Mouse (Mus musculus): ENCODE measurements around the gene Clec9a.

Gene Clec9a

GRCm38 (mm10) chr6:129408562-129408961 lies at the start of gene Clec9a:
Gene Clec9a, plus strand, starts transcription at chr6:129408862.
- in situ Hi-C loops (cut with MboI; ENCODE audit: low sequenced_read_pairs), result no loop called here

- in situ Hi-C loops (cut with MboI; ENCODE audit: low sequenced_read_pairs), result no loop called here
These were observed 49.1 kb upstream of the Clec9a start for GRCm38 (mm10) chr6:129359515-129359914.

DNA sequence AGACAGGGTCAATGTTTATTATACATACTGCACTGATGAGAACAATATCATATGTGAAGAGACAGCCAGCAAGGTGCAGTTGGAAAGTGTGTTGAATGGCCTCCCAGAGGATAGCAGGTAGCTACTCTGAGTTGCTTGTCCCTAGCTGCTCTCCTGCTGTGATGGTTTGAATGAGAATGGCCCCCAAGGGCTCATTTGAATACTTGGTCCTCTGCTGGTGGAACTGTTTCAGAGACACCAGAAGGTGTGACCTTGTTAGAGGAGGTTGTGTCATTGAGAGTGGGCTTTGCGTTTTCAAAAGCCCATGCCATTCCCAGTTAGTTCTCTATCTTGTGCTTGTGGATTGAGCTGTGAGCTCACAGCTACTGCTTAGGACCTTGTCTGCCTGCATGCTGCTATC lies 44.7 kb upstream of the Clec9a start:
- in situ Hi-C loops (cut with MboI; ENCODE audit: low sequenced_read_pairs), result loop anchor here (10.0 kb wide), 2 partner anchors 99 to 509 kb away; no protein-coding TSS in a partner anchor

DNA sequence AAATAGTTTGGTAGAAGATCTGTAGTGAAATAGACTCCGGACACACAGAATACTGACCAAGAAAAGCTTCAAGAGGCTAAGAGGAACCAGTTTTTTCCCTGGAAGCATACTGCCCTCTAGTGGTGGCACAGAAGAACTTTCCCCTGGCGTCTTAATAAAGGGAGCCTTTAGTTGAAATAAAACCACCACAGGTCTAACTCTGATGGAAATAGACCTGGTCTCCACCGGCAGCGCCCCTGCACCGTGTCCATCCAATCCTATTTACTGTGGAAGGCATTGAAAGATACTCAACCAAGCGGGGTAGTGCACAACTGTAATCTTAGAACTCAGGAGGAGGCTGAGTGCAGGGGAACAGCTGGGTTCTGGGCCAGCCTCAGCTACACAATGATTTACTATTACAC lies 42.7 kb upstream of the Clec9a start:
- in situ Hi-C loops (cut with MboI; ENCODE audit: low sequenced_read_pairs), result loop anchor here (10.0 kb wide), 2 partner anchors 101 to 511 kb away; no protein-coding TSS in a partner anchor

- in situ Hi-C loops (cut with MboI; ENCODE audit: low sequenced_read_pairs), result loop anchor here (10.0 kb wide), 2 partner anchors 105 to 515 kb away; no protein-coding TSS in a partner anchor
These were observed 39.1 kb upstream of the Clec9a start for GRCm38 (mm10) chr6:129369374-129370132.

- in situ Hi-C loops (cut with MboI; ENCODE audit: low sequenced_read_pairs), result no loop called here
These were observed 33.7 kb upstream of the Clec9a start for GRCm38 (mm10) chr6:129374937-129375471.

GRCm38 (mm10) chr6:129380454-129380853 lies 28.2 kb upstream of the Clec9a start:
- in situ Hi-C loops (cut with MboI; ENCODE audit: low sequenced_read_pairs), result loop anchor here (10.0 kb wide), 1 partner anchor 144 kb away; no protein-coding TSS in a partner anchor

- in situ Hi-C loops (cut with MboI; ENCODE audit: low sequenced_read_pairs), result loop anchor here (10.0 kb wide), 1 partner anchor 143 kb away; no protein-coding TSS in a partner anchor
These were observed 26.9 kb upstream of the Clec9a start for GRCm38 (mm10) chr6:129381736-129382135.

- in situ Hi-C loops (cut with MboI; ENCODE audit: low sequenced_read_pairs), result loop anchor here (10.0 kb wide), 1 partner anchor 141 kb away; no protein-coding TSS in a partner anchor
These were observed 25.2 kb upstream of the Clec9a start for GRCm38 (mm10) chr6:129383466-129383865.

DNA sequence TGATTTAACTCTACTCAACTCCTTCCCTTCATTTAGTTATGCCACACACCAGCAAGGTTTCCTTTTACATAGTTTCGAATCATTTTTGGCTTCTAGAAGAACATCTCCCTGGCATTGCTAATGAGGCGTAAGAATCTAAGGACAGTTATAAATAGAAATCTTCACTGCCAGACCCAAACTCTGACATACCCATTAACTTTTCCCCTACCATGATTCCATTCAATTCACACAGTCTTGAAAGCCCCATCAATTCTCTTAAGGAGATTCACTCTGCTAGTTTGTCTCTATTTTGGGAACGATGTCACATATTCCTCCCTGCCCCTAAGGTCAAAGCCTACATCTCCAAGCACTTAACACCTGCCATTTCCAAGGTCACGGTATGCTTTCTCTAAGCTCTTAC lies 23.7 kb upstream of the Clec9a start:
- in situ Hi-C loops (cut with MboI; ENCODE audit: low sequenced_read_pairs), result loop anchor here (10.0 kb wide), 1 partner anchor 140 kb away; no protein-coding TSS in a partner anchor

GRCm38 (mm10) chr6:129385774-129386173 lies 22.9 kb upstream of the Clec9a start, which contains the start of gene Clec12b:
Gene Clec12b, minus strand, starts transcription at chr6:129385874.
- in situ Hi-C loops (cut with MboI; ENCODE audit: low sequenced_read_pairs), result loop anchor here (10.0 kb wide), 1 partner anchor 139 kb away; no protein-coding TSS in a partner anchor

- in situ Hi-C loops (cut with MboI; ENCODE audit: low sequenced_read_pairs), result no loop called here
These were observed 15.5 kb upstream of the Clec9a start for GRCm38 (mm10) chr6:129393087-129393720.

DNA sequence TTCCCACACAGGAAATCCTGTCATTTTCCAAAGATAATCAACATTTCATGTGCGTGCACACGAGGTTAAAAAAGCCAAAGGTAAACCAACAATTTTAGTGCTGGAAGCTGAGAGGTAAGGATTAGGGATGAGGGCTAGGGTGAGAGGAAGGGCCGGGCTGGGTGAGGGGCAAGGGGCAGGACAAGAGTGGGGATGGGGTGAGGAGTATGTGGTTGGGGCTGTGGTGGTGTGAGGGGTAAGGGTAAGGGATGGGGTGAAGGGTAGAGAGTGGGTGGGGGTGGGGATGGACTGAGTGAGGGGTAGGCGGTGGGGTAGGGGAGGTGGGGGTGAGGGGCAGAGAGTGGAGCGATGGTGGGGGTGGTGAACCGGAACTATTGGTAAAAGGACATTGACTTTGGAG lies 14.9 kb upstream of the Clec9a start:
- in situ Hi-C loops (cut with MboI; ENCODE audit: low sequenced_read_pairs), result no loop called here

GRCm38 (mm10) chr6:129396997-129397396 lies 11.7 kb upstream of the Clec9a start, which contains the start of gene Clec1b:
Gene Clec1b, plus strand, starts transcription at chr6:129397297.
- in situ Hi-C loops (cut with MboI; ENCODE audit: low sequenced_read_pairs), result no loop called here

GRCm38 (mm10) chr6:129399945-129400344 lies 8.7 kb upstream of the Clec9a start:
- in situ Hi-C loops (cut with MboI; ENCODE audit: low sequenced_read_pairs), result no loop called here

- in situ Hi-C loops (cut with MboI; ENCODE audit: low sequenced_read_pairs), result no loop called here
These were observed 6.3 kb upstream of the Clec9a start for GRCm38 (mm10) chr6:129402404-129402803.

GRCm38 (mm10) chr6:129403391-129403790 lies 5.3 kb upstream of the Clec9a start:
- in situ Hi-C loops (cut with MboI; ENCODE audit: low sequenced_read_pairs), result no loop called here

GRCm38 (mm10) chr6:129405999-129406398 lies 2.7 kb upstream of the Clec9a start:
- in situ Hi-C loops (cut with MboI; ENCODE audit: low sequenced_read_pairs), result no loop called here

DNA sequence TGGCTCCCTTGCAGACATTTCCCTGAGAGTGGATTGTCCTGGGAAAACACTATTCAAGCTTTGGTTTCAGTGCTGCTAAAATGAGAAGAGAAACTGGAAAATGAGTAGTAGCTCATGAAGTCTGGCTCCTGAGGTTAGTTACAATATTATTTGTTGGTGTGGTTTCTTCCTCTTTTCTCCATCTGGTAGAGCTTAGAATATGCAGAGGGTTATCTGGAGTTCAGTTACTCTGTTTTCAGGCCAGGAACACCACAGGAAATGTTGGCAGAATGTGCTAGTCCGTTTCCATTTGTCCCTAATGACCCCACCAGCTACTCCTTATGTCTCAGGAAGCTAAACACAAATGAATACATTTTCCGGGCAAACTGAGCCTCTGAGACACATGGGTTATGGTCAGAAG lies 1.3 kb upstream of the Clec9a start:
- in situ Hi-C loops (cut with MboI; ENCODE audit: low sequenced_read_pairs), result no loop called here

GRCm38 (mm10) chr6:129414177-129414576 lies 5.5 kb downstream of the Clec9a start:
- in situ Hi-C loops (cut with MboI; ENCODE audit: low sequenced_read_pairs), result no loop called here

DNA sequence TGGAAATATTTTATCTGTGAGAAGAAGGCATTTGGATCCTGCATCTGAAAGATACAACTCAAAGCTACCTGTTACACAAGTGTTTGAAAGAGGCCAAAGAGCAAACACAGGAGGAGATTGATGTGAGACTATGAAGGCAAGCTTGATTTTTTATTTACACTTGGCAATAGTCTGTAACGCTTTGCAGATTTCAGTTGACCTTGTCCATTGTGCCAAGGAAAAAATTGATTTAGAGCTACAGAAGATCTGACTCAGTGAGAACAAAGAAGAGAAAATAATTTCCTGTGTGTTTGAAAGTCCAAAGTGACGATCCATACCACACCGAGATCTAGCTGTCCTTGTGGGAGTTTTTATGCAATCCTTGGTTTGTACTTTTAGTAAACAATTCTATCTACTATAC lies 13.6 kb downstream of the Clec9a start:
- in situ Hi-C loops (cut with MboI; ENCODE audit: low sequenced_read_pairs), result no loop called here
